Mouse (Mus musculus) cortical plate, adult 2 months (tissue): ENCODE results near the gene Fscn2.

Experiments
- CTCF ChIP-seq: fragments of 200-500 bp; IDR thresholded peaks from 2 replicates; pipeline ENCODE4 v1.5.1; 2011; ENCODE audit warnings: mild to moderate bottlenecking, control low read depth, low read length; ENCODE audit not compliant: insufficient read depth; ENCODE audit errors: extremely low read depth
- POLR2A ChIP-seq: fragments of 200-500 bp; IDR thresholded peaks from 2 replicates; pipeline ENCODE4 v1.6.1; 2011; ENCODE audit warnings: mild to moderate bottlenecking, low read length, control low read depth; ENCODE audit not compliant: insufficient read depth; ENCODE audit errors: extremely low read depth

DNA sequence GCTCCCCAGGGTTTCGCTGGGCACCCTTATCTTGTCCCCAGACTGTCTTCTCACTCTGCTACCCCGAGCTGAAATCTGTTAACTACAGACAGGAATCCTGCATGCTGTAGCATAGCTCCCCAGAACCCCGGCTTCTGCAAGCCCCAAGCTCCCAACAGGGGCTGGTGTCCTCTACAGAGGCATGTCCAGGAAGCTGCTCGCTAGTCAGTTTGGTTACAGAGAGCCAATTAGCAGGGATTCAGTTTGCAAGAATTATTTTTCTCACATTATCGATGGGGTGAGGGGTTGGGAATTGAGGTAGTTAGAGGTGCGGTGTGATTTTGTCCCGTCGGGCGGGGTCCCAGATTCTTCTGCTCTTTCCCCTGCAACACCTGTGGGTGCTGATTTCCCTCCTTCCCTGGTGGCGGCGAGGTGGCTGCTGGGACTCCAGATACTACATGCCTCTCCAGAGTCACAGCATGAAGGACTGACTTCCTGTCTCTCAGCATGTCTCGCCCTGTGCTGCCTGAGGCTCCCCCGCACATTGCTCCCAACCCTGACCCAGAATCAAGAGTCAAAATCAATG is 44.6 kb upstream of the Fscn2 start:
- TF ChIP-seq POLR2A (no peak), CTCF (no peak)
